Mouse (Mus musculus): ENCODE data around the gene Gtsf2.

GRCm38 (mm10) chr15:103496204-103497140 lies 48.2 kb upstream of the Gtsf2 start:
- no peak for TF ChIP-seq CTCF (IDR thresholded peaks at IDR 0.05; ENCODE audit: borderline replicate concordance, extremely low read depth, insufficient read depth, insufficient read length)
- no peak for TF ChIP-seq POLR2A (IDR thresholded peaks at IDR 0.05; ENCODE audit: borderline replicate concordance, extremely low read depth, insufficient read depth, insufficient read length, poor library complexity, severe bottlenecking)

Data from brain, embryonic 14.5 days (tissue).